Mouse (Mus musculus) embryonic facial prominence, embryonic 15.5 days (tissue): Measurements from ENCODE around the gene Bahd1. TPM values are rescaled to one million over a fixed set of nuclear protein-coding genes. Genes with fewer than 3 reads are reported as not detected.

Experiments
- ATAC-seq: fragments of 200-750 bp; cut with Nextera tagmentation; 2 replicates; pipeline ENCODE4 v1.8.0; 2017; ENCODE audit warnings: low read depth, moderate TSS enrichment; ENCODE audit not compliant: insufficient number of reproducible peaks, low FRiP score, low TSS enrichment
- H3K27ac ChIP-seq: fragments of 300-500 bp; sonication (generic); replicated peaks from 2 replicates; pipeline ENCODE4 v1.5.1; 2015; ENCODE audit warnings: mild to moderate bottlenecking, inconsistent platforms
- H3K27me3 ChIP-seq: fragments of 300-500 bp; sonication (generic); 2 replicates; pipeline ENCODE4 v1.6.1; 2015; ENCODE audit warnings: inconsistent platforms
- H3K36me3 ChIP-seq: fragments of 300-500 bp; sonication (generic); 2 replicates; pipeline ENCODE4 v1.6.1; 2015; ENCODE audit warnings: mild to moderate bottlenecking, inconsistent platforms
- H3K4me1 ChIP-seq: fragments of 300-500 bp; sonication (generic); 2 replicates; pipeline ENCODE4 v1.6.1; 2015; ENCODE audit warnings: inconsistent platforms
- H3K4me2 ChIP-seq: fragments of 300-500 bp; sonication (generic); replicated peaks from 2 replicates; pipeline ENCODE4 v1.6.1; 2015; ENCODE audit warnings: mild to moderate bottlenecking, inconsistent platforms
- H3K4me3 ChIP-seq: fragments of 300-500 bp; sonication (generic); replicated peaks from 2 replicates; pipeline ENCODE4 v1.5.1; 2015; ENCODE audit warnings: mild to moderate bottlenecking, inconsistent platforms
- H3K9ac ChIP-seq: fragments of 300-500 bp; sonication (generic); 2 replicates; pipeline ENCODE4 v1.6.1; 2015; ENCODE audit warnings: inconsistent platforms
- H3K9me3 ChIP-seq: fragments of 300-500 bp; sonication (generic); replicated peaks from 2 replicates; pipeline ENCODE4 v1.6.1; 2016; ENCODE audit warnings: inconsistent platforms
- WGBS: fragments of 180-500 bp; shearing (Covaris S2); methylation state at CpG from one replicate; pipeline ENCODE4 v1.1.7; 2015; 5-methylcytosine and 5-hydroxymethylcytosine counted together
- polyA plus RNA-seq: library from polyadenylated mRNA; unstranded; fragments of >200 nt; fragmentation: Nextera tagmentation; extraction: Ambion mirVana; gene quantifications from 2 replicates; pipeline ENCODE4 v1.2.1, GENCODE M21; 2015

The Bahd1 gene
- polyA plus RNA-seq, 1 experiment from 2014 or later: 5.9 TPM

- 74% methylated on average over 5 of the region's 5 CpGs for WGBS
- Histone ChIP-seq H3K4me1 (peaks cover 5% of the 10 kb centered on the region), H3K27ac (no peak overlapping the region), H3K36me3 (peaks cover 7% of the 10 kb centered on the region), H3K9ac (no peak overlapping the region), H3K27me3 (peaks cover 18% of the 10 kb centered on the region), H3K4me3 (no peak overlapping the region), H3K9me3 (no peaks in the 10 kb centered on the region), H3K4me2 (no peak overlapping the region)
- ATAC-seq: no peak
Observed at GRCm38 (mm10) chr2:118881956-118882355, 18.2 kb upstream of the Bahd1 start.

GRCm38 (mm10) chr2:118882840-118883679 lies 17.1 kb upstream of the Bahd1 start:
- H3K27me3 ChIP-seq: peaks cover 18% of the 10 kb centered on the region
- H3K36me3 ChIP-seq: no peaks in the 10 kb centered on the region
- H3K9ac ChIP-seq: 0 out of 2 replicates have a peak overlapping the region, but pooled peaks have one; percentile 21
- H3K4me1 ChIP-seq: peaks cover 12% of the 10 kb centered on the region
- no peak overlapping the region for H3K27ac ChIP-seq
- WGBS: 2% methylated on average over 32 of the region's 32 CpGs
- ATAC-seq: peak; percentile 66
- peak overlapping the region; percentile 76 for H3K4me2 ChIP-seq
- H3K4me3 ChIP-seq: peak overlapping the region; percentile 43
- H3K9me3 ChIP-seq: no peaks in the 10 kb centered on the region

- H3K27me3 ChIP-seq: peaks cover 23% of the 10 kb centered on the region
- H3K36me3 ChIP-seq: no peaks in the 10 kb centered on the region
- 61% methylated on average over 13 of the region's 13 CpGs for WGBS
- no peaks in the 10 kb centered on the region for H3K9me3 ChIP-seq
- no peak overlapping the region for H3K4me3 ChIP-seq
- peaks cover 13% of the 10 kb centered on the region for H3K4me1 ChIP-seq
- no peak for ATAC-seq
- H3K27ac ChIP-seq: no peak overlapping the region
- no peak overlapping the region for H3K9ac ChIP-seq
- no peak overlapping the region for H3K4me2 ChIP-seq
Observed at GRCm38 (mm10) chr2:118887440-118887839, 12.7 kb upstream of the Bahd1 start.

DNA sequence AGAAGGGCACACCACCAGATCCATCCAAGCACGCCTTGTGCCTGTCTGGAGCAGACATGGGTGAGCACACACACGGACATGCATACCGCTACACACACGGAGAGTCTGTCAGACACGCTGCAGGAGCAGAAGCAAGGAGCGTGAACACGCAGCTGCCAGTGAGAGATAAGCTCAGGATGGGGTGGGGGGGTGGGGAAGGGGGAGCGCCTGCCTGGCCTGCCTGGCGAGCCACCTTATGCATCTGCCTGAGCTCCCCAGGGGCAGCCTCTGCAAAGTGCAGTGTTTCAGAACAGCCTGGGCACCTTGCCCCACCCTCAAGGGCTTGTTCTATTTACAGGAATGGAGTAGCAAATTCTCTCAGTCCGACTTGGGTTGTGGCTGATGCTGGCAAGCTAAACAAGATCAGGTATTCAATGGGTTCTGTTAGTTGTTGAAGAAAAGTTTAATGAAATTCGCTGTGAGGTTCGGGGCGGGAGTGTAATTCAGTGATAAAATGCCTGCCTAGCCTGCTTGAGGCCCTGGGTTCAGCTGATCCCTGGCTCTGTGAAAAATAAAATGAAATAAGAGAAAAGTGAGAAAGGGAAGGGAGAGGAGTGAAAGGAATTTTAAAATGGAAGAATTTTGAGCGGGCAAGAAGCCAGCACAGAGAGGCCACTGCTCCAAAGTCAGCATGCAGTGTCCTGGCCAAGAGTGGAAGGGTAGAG lies 12.2 kb upstream of the Bahd1 start:
- H3K9me3 ChIP-seq: no peaks in the 10 kb centered on the region
- no peak for ATAC-seq
- WGBS: 23% methylated on average over 14 of the region's 14 CpGs

GRCm38 (mm10) chr2:118891173-118891572 lies 9.0 kb upstream of the Bahd1 start:
- 88% methylated on average over 4 of the region's 4 CpGs for WGBS
- Histone ChIP-seq H3K4me1 (peaks cover 13% of the 10 kb centered on the region), H3K4me2 (no peak overlapping the region), H3K36me3 (no peaks in the 10 kb centered on the region), H3K27ac (no peak overlapping the region), H3K9ac (no peak overlapping the region), H3K27me3 (peaks cover 40% of the 10 kb centered on the region), H3K4me3 (no peak overlapping the region), H3K9me3 (no peaks in the 10 kb centered on the region)
- no peak for ATAC-seq

More for the DNA sequence above, 12.2 kb upstream of the Bahd1 start:
- Histone ChIP-seq H3K27me3 (peaks cover 29% of the 10 kb centered on the region), H3K9ac (no peak overlapping the region), H3K36me3 (no peaks in the 10 kb centered on the region), H3K4me1 (peaks cover 11% of the 10 kb centered on the region), H3K27ac (no peak overlapping the region), H3K4me2 (no peak overlapping the region), H3K4me3 (no peak overlapping the region)

DNA sequence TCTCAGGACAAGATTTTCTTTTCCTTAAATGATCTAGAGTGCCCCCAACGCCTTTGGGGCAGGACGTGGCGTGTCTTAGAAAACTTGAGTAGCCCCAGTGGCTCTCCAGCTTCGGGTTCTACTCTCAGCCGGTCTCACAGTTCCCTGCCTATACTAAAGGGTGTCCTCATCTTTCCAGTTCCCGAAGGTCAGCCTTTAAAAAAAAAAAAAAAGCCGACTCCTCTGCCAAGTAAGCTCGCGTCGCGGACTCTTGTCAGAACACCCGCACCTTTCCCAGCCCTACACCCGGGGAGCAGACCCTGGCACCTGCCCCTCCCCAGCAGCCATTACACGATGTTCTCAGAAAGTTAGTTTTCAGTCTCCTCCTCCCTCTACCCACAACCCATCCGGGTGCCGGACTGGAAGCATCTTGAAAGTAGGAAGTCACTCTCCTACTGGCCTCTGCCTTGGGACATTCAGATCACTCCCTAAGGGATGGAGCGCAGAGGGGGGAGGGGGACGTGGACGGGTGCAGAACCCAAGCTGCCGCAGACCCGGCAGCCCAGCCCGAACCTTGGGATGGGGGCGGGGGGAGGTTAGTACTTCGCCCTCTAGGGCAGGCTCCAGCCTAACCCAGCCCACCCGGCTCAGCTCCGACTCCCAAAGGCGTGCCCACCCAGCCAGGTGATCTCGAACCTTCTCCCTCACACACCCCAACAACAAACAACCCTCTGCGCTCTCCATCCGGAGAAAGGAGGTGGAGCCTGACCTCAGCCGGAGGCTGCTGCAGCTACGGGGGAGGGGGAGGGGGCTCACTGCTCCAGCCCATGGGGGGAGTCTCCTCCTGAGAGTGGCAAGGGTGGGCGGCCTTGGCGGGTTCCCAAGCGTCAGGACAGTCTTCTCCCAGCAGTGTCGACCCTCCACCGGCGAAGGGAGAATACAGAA lies 3.9 kb upstream of the Bahd1 start:
- H3K4me2 ChIP-seq: peak overlapping the region; percentile 93
- H3K27me3 ChIP-seq: peaks cover 84% of the 10 kb centered on the region
- no peaks in the 10 kb centered on the region for H3K36me3 ChIP-seq
- ATAC-seq: no peak
- no peak overlapping the region for H3K27ac ChIP-seq
- 1% methylated on average over 38 of the region's 38 CpGs for WGBS
- peak overlapping the region; percentile 53 for H3K4me3 ChIP-seq
- no peaks in the 10 kb centered on the region for H3K9me3 ChIP-seq
- peaks cover 39% of the 10 kb centered on the region for H3K4me1 ChIP-seq
- H3K9ac ChIP-seq: peak overlapping the region; percentile 13; the same call in 1 of the 2 replicates

DNA sequence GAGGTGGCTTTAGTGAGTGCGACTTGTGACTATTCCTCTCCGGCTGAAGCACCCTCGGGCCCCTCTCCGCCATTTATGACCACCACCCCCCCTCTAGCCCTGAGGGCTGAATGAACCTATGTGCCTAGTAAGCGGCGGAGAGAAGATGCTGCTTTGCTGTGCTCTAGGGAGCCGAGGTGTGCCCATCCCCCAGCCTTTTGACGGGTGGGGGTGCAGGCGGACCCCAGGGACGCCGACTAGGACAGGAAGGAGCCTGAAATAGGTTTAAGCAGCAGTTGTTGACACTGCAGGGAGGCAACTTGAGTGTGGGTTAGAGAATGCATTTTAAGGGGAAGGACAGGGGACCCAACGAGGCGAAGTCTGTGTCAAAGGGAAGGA lies 3.3 kb upstream of the Bahd1 start:
- under 1% methylated on average over 13 of the region's 13 CpGs for WGBS
- Histone ChIP-seq H3K4me1 (peaks cover 39% of the 10 kb centered on the region), H3K27ac (no peak overlapping the region), H3K4me3 (peak overlapping the region; percentile 53), H3K27me3 (peaks cover 80% of the 10 kb centered on the region), H3K36me3 (no peaks in the 10 kb centered on the region), H3K9ac (0 out of 2 replicates have a peak overlapping the region, but pooled peaks have one; percentile 13), H3K4me2 (peak overlapping the region; percentile 93), H3K9me3 (no peaks in the 10 kb centered on the region)
- no peak for ATAC-seq

DNA sequence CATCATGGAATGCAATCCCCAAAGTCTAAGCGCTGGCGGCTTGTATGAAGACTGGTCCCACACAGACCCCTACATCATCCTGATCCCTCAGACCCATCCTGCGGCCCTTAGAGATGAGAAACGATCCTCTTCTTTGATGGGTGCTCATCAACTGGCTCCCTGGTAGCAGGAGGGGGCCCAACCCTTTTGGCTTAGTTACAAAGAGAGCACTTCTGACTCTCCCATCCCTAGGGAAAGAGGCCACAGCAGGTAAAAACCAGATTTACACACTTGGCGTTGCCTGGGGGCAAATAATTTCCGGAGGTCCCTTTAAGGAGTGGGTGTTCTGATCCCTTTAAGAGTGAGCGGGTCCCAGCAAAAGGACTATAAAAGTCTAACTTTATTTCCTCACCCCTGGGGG lies 2.8 kb upstream of the Bahd1 start:
- Histone ChIP-seq H3K27me3 (peaks cover 79% of the 10 kb centered on the region), H3K4me3 (peak overlapping the region; percentile 53), H3K4me2 (peak overlapping the region; percentile 93), H3K27ac (no peak overlapping the region), H3K9me3 (no peaks in the 10 kb centered on the region), H3K36me3 (no peaks in the 10 kb centered on the region), H3K9ac (no peak overlapping the region), H3K4me1 (peaks cover 39% of the 10 kb centered on the region)
- WGBS: 2% methylated on average over 7 of the region's 7 CpGs
- ATAC-seq: no peak

- no peak overlapping the region for H3K4me3 ChIP-seq
- no peak for ATAC-seq
- no peak overlapping the region for H3K27ac ChIP-seq
- peaks cover 76% of the 10 kb centered on the region for H3K27me3 ChIP-seq
- H3K9me3 ChIP-seq: no peaks in the 10 kb centered on the region
- no peak overlapping the region for H3K9ac ChIP-seq
- no peak overlapping the region for H3K4me2 ChIP-seq
- peaks cover 40% of the 10 kb centered on the region for H3K4me1 ChIP-seq
- no peaks in the 10 kb centered on the region for H3K36me3 ChIP-seq
- 4% methylated on average over 11 of the region's 11 CpGs for WGBS
Observed at GRCm38 (mm10) chr2:118897808-118898207, 2.4 kb upstream of the Bahd1 start.

DNA sequence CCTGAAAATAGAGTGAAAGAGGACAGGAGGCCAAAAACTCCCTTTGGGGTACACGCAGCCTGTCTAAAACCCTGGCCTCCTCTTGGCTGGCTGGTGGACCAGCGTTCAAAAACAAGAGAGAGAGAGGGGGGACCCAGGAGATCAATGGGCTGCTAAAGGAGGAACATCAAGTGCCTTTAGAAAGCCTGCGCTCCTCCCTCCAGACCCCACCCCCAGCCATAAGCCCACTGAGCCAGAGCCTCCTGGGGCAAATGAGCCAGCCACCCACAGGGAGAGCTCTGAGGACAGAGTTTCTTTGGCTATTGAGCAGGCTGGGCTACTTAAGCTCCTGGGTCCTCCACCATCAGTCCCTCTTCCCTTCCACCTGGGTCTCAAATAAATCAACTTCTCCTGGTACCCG lies 1.4 kb upstream of the Bahd1 start:
- 10% methylated on average over 4 of the region's 4 CpGs for WGBS
- ATAC-seq: no peak
- no peak overlapping the region for H3K4me3 ChIP-seq
- H3K9me3 ChIP-seq: no peaks in the 10 kb centered on the region
- no peak overlapping the region for H3K27ac ChIP-seq
- no peaks in the 10 kb centered on the region for H3K36me3 ChIP-seq
- H3K27me3 ChIP-seq: peaks cover 68% of the 10 kb centered on the region
- H3K4me2 ChIP-seq: no peak overlapping the region
- H3K4me1 ChIP-seq: peaks cover 50% of the 10 kb centered on the region
- H3K9ac ChIP-seq: no peak overlapping the region

DNA sequence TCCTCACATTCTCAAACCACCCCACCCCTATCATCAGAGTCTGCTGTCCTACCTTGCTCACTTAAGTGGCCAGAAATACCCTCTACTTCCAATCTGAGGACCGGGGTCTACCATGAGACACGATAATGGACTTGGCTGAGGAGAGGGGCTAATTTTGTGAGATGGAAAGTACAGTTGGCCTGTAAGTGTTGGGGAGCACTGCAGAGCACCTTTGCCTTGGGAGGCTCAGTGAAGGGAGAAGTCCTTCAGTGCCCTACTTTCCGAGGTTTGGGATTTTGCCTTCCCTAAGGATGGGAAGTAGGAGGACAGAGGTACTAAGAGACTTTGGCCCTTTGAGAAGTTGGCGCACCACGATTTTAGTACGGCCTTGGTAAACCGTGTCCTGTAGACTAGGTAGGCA lies 871 bp upstream of the Bahd1 start:
- Histone ChIP-seq H3K4me1 (peaks cover 53% of the 10 kb centered on the region), H3K4me2 (no peak overlapping the region), H3K4me3 (no peak overlapping the region), H3K36me3 (no peaks in the 10 kb centered on the region), H3K9ac (no peak overlapping the region), H3K27me3 (peaks cover 62% of the 10 kb centered on the region), H3K9me3 (no peaks in the 10 kb centered on the region), H3K27ac (no peak overlapping the region)
- ATAC-seq: no peak
- WGBS: 15% methylated on average over 7 of the region's 7 CpGs
